Mouse (Mus musculus) heart, adult 8-10 months (tissue): ENCODE measurements around the gene Macrod2. TPM values are rescaled to one million over a fixed set of nuclear protein-coding genes. Genes with fewer than 3 reads are reported as not detected.
A peak's percentile ranks its signal among the peaks of the same experiment; 100 is the strongest.

ENCODE experiments used
- DNase-seq: peaks from one replicate; pipeline ENCODE4 v3.0.0; 2022; ENCODE audit warnings: low spot score
- total RNA-seq, 4 experiments: library from RNA; stranded (reverse); gene quantifications; 2 replicates each; pipeline ENCODE4 v1.2.4; 2022

Macrod2 gene
- total RNA-seq, 4 experiments from 2014 or later: 7.0 to 9.1 (median 8.7) TPM

DNA sequence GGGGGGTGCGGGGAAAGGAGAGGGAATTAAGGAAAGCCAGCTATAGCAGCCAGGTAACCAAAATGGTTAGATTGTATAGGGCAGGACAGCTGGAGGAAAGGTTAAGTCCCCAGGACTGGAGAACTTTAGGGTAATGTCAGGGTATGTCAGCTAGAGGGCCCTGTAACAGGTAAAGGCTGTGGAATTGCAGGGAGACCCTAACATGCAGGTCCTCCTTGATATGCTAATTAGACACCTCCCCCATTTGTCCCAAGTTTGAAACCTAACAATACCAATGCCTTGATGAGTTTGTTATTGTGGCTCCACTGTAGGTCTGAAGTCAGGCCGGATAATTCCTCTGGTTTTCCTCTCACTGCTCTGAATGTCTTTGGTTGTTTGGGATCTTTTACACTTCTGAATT, 1948.9 kb downstream of the Macrod2 start:
- no peak for DNase-seq

DNA sequence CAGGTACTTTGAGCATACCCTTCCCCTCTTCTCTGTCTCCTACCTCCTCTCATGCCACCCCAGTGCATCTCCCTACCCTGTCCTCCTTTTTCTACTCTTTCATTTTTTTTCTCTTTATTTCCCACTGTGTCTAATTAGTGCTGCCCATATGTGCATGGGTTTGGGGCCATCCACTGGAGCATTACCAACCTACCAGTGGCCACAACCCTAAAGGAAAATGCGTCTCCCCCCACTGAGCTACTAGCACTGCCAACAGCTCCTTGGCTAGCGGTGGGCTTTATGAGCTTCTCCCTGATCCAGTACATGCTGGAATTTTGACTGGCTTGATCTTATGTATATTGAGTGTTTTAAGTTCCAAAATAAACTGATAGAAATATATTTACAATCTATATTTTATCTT, 1949.6 kb downstream of the Macrod2 start:
- DNase-seq: no peak

DNA sequence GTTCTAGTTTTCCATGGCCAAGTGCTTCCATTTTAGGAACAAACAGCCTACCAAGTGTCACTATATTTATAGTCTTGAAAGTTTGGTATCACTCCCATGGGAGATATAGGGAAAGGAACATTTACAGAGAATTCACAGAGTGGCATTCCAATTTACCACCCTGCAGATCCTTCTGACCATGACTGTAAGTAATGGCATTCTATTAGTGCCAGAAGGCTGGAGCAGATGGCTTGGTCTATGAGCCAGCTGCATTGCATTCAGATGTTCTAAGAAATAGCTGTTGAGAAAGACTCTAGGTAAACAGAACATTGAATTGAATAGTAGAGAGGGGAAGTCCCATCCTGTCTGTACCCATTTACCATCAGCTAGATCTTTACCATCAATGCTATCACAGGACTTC, 1954.7 kb downstream of the Macrod2 start:
- DNase-seq: no peak

DNA sequence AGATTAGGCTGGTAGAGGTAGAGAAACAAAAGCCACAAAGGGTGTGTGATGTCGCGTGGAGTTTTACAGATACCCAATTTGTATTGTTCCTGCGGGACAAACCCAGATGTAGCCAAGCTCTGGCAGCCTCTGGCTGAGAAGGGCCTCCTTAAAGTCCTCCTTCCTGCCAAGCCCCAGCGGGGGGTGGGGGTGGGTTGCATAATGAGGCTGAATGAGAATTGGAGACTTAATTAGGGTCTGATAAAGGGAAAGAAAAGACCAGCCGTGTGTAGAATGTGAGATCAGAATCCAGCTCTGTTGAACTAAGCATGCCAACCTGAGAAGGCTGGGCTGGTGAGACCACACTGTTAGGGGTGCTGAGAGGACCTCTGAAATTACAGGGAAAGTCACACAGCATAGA, 1967.8 kb downstream of the Macrod2 start:
- no peak for DNase-seq

DNA sequence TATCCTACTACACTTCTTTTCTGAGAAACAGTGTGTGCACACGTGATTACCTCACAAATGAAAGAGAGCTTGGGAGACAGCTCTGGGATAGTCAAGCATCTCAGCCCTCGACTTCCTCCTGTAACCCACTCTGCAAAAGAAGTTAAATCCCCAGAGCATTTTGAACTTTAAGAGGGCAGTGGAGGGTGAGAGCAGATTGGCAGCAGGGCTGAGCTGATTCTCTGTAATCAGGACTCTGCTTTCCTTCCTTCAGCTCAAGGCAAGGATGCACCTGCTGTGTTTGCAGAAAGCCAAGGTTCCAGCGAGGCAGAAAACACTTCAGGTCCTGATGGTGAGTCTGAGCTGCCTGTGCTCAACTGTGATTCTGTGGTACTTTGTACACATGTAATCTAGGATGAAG, 1978.9 kb downstream of the Macrod2 start:
- DNase-seq: no peak

DNA sequence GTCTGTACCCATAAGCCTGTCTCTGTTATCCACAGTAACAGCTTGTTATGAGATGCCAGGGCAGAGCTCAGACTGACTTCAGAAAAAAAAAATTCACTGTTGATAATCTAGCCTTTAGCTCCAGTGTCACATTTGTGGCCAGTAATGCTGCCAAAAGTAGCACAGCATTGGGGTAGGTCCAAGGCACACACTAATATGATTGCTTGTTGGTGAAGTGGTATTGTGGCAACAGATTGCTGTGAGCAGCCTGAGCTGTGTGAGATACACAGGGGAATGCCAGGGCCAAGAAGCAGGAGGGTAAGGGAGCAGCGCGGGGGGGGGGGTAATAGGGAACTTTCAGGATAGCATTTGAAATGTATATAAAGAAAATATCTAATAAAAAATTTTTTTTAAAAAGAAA, 1985.5 kb downstream of the Macrod2 start:
- peak; percentile 6 for DNase-seq

DNA sequence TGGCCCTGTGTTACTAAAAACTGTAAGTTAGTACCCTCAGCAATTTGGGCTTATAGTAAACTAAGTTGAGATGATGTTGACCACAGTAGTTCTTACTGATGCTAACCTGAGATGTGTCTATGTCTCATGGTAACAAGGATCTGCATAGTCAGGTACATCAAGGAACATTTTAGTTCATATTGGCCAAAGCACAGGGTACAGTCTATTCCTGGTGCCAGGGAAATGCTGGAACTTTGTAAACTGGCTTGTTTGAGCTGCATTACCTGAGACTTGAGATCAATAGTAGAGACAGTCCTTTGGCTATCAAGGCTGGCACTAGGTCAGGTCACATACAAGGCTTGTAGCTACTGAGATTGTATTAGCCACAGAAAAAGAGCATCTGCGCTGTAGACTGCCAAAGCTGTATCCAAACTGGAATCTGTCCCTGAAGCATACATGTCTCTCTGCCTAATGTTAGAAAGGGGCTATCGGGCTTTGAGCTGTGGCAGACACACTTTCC, 1986.0 kb downstream of the Macrod2 start:
- DNase-seq: no peak

DNA sequence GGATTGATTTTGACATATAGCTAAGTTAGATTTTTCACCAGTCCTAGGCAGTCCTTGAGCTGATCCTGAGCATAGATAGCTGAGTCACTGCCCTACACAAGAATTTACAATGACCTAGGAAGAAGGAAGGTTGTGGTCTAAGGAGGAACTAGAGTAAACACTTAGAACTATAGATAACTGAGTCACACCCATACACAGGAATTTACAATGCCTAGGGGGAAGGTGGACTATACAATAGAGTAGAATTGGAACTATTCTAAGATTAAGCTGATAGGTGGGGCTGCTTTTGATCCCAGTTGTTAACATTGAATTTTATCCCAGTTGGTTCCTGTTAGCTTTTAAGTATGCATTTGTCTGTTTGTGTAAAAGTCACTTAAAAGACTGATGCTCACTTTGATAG, 1998.4 kb downstream of the Macrod2 start:
- no peak for DNase-seq

DNA sequence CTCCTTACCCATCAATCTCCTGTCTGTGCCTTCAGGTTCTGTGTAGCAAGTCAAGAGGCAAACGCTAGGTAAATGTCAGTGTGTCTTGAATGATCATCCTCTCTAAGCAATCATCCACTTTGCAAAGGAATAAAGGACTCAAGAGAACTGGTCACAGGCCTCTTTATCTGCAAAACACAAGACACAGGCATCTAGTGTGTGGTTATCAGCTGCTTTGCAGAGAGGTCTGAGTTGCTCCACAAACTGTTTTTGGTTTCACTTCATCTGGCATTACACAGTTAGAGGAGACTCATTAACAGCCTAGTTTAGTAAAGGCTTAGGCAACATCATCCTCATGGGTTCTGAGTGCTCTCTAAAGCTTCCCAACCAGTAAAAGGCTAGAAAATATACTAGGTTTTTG, 2004.4 kb downstream of the Macrod2 start:
- DNase-seq: no peak

DNA sequence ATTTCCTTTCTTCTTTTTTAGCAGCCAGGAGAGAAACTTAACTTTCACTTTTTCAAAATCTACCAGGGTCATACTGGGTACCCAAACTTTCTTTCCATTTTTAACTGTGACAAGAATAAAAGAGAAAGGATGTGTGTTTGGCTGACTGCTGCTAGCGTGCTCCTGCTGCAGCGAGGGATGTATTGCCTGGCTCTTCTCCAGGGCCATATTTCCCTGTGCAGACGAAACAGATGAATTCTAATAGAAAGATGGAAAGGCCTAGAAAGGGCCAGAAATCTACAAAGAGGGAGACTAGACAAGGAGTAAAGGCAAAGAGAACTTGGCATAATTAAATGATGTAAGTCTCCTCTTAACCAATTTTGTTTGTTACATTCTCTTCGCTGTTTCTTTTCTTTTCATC, 2005.7 kb downstream of the Macrod2 start:
- no peak for DNase-seq

DNA sequence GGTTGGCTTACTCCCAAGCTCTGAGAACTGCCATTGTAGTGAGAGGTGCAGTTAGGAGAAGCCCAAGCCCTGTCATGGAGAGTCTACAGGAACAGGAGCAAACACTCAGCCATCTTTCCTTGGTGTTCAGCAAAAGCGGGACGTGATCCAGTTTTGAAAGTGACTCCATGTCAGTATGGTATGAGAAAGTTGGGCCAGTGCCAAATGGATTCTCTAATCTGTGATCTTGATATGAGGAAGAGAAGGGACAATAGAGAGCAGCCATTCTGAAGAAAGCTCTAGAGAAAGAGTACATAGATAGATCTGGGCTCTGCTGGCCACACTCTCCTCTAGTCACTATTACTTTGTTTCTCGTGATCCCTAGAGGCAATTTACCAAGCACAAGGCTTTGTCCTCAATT, 2006.2 kb downstream of the Macrod2 start:
- DNase-seq: no peak

DNA sequence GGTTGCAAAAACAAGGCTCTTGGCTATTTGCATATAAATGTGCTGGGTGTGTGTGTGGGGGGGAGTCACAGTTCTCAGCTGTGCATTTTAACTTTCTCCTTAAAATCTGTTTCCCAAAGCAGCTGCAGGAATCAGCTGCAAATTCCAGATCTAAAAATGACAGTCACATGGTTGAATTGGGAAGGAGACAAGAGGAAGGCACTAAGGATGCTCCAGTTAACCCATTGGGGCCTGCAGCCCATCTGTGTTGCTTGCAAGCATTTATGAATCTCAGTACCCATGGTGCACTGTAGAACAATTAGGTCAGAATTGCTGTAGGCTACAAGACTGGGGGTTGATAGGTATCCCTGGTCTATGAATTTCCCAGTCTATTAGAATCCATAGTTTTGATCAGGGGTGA, 2008.3 kb downstream of the Macrod2 start:
- DNase-seq: no peak

DNA sequence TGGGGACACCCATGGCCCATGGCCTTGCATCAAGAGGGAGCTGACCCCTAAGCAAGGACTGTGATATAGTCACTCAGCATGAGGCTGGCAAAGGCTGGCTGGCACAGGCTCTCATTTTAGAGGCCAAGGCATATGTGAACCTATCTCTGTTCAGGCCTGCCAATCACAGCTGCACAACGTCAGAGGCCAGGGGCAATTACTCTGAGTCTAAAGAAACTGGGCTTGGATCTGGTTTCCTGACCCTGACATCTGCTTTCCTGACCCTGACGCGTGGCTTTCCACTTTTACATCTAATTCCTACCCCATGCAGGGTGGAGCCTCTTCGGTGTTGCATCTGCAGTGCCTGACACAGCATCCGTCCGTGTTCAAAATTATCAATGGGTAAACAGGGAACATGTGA, 2009.2 kb downstream of the Macrod2 start:
- no peak for DNase-seq

DNA sequence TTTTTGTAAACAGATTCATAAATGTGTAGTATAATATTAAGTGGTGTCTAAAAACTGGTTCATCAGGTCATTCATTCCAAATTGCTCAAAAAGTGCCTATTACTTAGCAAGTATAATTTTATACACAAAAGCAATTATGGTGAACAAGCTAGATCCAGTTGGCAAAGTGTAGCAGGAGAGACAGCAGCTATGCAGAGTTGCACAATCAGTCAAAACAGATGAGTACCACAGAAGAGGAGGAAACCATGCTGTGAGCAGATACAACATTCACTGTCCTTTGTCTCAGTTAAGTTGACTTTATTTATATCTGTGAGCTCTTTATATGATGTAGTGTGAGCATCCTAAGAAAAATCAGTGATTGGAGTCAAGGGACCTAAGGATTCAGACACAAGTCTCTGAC, 2012.2 kb downstream of the Macrod2 start:
- no peak for DNase-seq

DNA sequence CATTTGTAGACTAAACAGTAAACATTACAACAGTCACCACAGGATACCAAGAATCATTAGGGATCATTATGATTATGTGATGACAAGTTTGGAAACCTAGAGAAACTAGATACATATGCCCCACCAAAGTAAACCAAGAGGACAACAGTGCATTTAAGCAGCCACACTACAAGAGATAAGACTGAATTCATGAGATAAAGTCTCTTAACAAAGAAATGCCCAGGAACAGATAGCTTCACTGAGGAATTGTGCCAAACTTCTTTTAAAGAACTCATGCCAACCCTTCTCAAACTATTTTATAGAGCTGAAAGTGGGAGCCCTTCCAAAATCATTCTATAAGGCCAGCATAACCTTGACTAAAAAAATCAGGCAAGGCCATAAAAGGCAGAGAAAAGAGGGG, 2015.0 kb downstream of the Macrod2 start:
- no peak for DNase-seq

DNA sequence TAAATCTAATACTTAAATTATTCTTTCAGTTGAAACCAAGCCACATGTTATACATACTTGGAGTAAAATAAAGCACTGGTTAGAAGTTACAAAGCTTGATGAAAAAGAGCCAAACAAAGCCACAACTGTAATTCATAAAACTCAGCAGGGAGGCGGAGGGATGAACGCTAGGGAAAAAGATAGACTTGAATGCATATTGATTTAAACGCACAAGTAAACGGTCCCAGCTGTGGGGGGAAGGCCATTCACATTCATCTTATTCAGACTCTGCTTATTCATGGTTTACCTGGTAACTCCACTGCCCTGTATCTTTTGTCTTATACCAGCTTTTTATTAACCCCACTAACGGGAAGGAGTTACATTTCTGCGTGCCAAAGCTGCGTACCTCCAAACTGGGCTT, 2038.0 kb downstream of the Macrod2 start:
- no peak for DNase-seq

DNA sequence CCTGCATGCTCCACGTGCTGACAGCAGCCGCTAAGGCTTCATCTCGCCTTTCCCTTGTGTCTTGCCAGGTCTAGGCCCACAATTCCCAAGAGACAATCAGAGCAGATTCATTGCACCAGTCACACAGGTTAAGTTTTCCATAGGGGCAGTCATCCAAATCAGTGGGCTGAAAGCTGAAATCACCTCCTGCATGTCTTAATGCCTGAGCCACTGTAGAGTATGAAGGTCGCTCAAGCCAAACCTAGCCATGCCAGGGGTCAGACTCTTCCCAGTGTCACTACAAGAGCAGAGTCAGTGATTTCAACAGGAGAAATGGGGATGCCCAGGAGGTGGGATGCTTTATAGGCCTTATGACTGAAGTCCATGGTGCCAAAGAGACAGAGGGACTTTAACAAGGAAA, 2039.6 kb downstream of the Macrod2 start:
- DNase-seq: no peak

DNA sequence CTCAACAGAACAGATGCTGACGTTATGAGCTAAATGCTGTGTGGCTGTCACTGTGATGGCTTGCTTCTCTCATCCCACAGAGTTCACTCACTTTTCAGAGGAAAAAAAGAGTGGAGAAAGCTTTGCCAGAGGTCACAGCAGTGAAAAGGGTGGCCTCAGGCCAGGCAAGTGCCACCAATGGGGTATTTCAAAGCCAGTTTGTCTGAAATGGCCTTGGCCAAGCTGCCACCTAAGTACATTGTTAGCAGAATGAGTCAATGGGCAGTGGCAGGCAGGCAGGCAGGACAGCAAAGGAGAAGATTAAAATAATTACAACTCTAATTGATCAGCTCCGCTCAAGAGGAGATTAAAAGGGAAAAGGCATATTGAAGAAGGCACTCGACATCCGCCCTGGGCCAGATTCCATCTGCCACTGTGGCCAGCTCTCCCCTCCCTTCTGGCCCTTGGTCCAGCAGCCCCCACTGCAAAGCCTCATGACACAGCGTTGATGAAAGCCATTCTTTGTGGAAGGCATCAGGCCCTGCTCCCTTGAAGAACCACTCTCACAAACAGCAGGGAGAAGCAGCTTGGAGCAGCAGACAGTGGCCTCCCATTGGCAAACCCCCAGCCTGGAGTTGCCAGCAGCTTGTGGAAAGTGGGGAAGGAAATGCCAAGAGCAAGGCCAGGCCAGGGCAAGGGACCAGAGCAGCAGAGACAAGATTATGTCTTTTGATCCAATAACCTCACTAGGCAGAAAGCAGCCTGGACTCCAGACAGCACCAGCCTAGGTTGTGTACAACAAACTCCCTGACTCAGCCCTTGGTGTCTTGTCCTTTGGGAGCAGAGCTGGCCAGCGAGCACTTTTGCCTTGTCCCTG, 2042.7 kb downstream of the Macrod2 start:
- peak; percentile 4 for DNase-seq

Other genes with a start within 250 kb of the Macrod2 start
- not detected for gene Gm17374, start 243.3 kb upstream of the Macrod2 start, total RNA-seq
- gene Esf1, start 224.7 kb upstream of the Macrod2 start, total RNA-seq: 10 to 100 TPM in 3 of 4 experiments, 1 to 10 TPM in 1; 9.7 to 13.2 (median 11.7) TPM
- gene Ndufaf5, start 224.7 kb upstream of the Macrod2 start, total RNA-seq: 10 to 100 TPM; 31.2 to 35.0 (median 32.6) TPM
- gene Sel1l2, start 5.6 kb upstream of the Macrod2 start, total RNA-seq: not detected